Mouse (Mus musculus) heart, postnatal 10 days (tissue): Measurements from ENCODE around the gene Mfsd6. TPM values are rescaled to one million over a fixed set of nuclear protein-coding genes. Genes with fewer than 3 reads are reported as not detected.

Experiments
- DNase-seq, 2 experiments: peaks; one replicate each; pipeline ENCODE4 v3.0.0; 2021
- intact Hi-C: fragments of 180-260 bp; cut with DNase I; formaldehyde crosslinking; loops from one replicate; pipeline ENCODE4 v1.15.1; 2025
- total RNA-seq, 2 experiments: library from RNA; stranded (reverse); gene quantifications; 2 replicates each; pipeline ENCODE4 v1.2.3; 2021

Mfsd6 gene
- total RNA-seq, result 10 to 100 TPM; 16.6 to 18.2 TPM

- DNase-seq, result peak; percentile 57 to 65
- intact Hi-C loops, result loop anchor here (5.0 to 10.0 kb wide), 2 partner anchors 80 to 222 kb away; partner anchors contain the start of gene Nab1
These were observed at the start of gene Mfsd6 for GRCm38 (mm10) chr1:52727056-52727900. Gene Mfsd6 (minus strand): TSS chr1:52727462.

DNA sequence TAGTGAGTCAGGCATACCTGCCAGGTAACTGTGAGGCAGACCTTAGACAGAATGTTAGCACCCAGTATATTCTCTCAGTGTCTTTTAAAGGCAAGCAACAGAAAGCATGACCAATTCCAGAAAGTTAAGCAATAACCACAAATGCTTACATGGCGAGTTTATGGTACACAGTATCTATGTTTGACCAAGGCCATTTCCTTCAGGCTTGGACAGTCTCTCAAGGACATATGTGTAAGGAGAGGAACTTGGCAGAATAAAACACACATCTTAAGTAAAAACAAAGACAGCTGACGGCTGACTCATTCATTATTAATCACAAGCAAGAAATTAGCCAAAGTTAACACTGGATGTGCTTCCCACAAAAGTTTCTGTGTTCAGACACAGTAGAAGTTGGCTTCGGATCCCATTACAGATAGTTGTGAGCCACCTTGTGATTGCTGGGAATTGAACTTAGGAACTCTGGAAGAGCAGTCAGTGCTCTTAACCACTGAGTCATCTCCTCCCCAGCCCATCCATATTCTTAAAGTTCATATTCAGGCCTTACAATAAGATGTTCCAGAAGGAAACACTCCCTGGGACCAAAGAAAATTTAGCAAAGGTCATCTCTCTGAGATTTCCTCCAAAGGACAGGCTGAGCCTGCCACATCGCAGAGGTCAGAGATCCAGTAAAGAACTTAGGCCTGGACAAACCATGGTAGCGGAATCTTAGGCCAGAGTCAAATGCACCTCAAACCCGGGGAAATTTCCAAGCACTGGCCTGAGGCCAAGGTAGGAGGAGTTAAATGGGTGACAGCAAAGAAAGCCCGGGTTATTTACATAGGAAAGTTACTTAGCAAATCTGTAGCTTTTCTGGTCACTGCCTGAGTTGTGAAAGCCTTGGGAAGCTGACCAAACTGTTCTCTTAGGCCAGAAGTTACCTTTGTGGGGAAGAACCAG, 38.2 kb upstream of the Mfsd6 start:
- intact Hi-C loops, result no loop called here
- DNase-seq, result peak; percentile 14 to 15

- DNase-seq, result no peak
- intact Hi-C loops, result no loop called here
These were observed 36.9 kb upstream of the Mfsd6 start for GRCm38 (mm10) chr1:52763894-52764809.

DNA sequence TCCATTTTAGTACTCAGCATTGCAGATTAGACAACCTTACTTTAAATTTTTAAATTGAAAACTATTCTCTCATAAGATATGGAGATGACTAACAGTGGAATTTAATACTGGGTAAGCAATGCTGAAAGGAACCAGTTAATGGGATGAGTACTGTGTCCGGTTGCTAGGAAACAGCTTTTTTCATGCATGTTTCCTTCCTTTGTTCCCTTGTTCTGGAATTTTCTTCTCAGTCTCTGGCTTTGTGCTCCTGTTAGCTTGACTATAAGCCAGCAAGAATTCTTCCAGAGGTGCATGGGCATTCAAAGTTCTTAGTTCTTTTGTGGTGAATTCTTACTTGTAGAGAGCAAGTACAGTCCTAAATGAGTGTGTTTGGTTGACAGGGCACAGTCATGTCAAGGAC, 30.9 kb upstream of the Mfsd6 start:
- intact Hi-C loops, result loop anchor here (10.0 kb wide), 2 partner anchors 197 to 277 kb away; no protein-coding TSS in a partner anchor
- DNase-seq, result no peak

- intact Hi-C loops, result loop anchor here (5.0 to 10.0 kb wide), 3 partner anchors 103 to 280 kb away; no protein-coding TSS in a partner anchor
- no peak for DNase-seq
These were observed 27.1 kb upstream of the Mfsd6 start for GRCm38 (mm10) chr1:52754331-52754730.

DNA sequence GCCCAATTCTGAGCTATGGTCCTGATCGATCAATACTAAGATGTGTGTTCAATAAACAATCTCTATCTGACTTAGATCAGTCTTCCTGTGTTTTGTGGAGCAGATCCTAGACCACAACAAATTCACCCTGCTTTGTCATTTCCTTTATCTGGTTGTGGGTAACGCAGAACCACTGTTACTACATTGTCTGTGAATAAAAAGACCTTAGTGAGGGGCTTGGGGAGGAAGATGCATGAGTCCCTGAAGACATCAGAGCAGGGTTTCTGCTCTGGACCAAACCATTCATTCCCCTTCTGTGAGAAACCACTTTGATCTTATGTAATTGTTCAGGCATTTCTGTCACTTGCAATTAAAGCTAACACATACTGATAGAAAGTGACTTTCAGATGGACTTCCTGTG, 26.6 kb upstream of the Mfsd6 start:
- intact Hi-C loops, result loop anchor here (5.0 to 10.0 kb wide), 3 partner anchors 103 to 281 kb away; no protein-coding TSS in a partner anchor
- no peak for DNase-seq

DNA sequence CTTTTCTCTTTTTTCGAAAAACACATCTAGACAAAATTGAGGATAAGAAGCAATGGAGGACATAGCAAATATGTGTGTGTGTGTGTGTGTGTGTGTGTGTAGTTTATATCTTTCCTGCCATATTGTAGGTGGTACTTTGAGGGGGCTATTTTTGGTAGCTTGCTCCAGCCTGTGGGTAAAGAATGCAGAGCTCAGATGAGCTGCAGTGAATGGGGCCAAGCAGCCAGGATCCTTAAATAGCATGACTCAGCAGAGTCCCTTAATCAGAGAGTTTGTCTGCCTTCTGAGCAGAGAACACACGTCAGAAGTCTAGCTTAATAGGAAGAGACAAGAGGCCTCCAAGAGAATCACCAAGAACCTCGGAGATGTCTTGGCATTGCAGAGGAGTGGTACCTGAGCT, 25.4 kb upstream of the Mfsd6 start:
- intact Hi-C loops, result loop anchor here (5.0 to 10.0 kb wide), 3 partner anchors 105 to 282 kb away; no protein-coding TSS in a partner anchor
- peak; percentile 25 to 36 for DNase-seq

- DNase-seq, result no peak
- intact Hi-C loops, result loop anchor here (5.0 to 10.0 kb wide), 3 partner anchors 106 to 283 kb away; no protein-coding TSS in a partner anchor
These were observed 24.4 kb upstream of the Mfsd6 start for GRCm38 (mm10) chr1:52751634-52752033.

GRCm38 (mm10) chr1:52749978-52750377, 22.7 kb upstream of the Mfsd6 start:
- intact Hi-C loops, result loop anchor here (2.0 to 10.0 kb wide), 6 partner anchors 67 to 605 kb away; partner anchors contain the start of gene Inpp1
- DNase-seq, result no peak

DNA sequence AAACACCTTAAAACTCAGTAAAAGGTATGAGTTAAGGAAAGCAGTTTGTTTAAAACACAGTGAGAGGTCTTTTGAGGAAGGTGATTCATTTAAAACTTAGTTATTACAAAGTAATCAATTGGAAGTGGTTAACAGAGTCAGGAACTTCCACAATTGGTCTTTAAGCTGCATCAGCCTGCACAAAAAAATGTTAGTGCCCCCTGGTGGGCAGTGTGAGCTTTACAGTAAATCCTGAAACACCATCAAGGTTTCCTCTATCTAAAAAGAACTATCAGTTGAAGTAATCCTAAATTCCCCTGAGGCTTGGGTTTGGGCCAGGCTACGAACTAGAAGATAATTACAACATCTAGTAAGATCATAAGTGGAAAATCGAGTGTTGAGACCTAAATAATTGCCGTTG, 21.0 kb upstream of the Mfsd6 start:
- peak; percentile 64 to 80 for DNase-seq

GRCm38 (mm10) chr1:52742567-52742966, 15.3 kb upstream of the Mfsd6 start:
- DNase-seq, result no peak
- intact Hi-C loops, result loop anchor here (10.0 kb wide), 1 partner anchor 598 kb away; no protein-coding TSS in a partner anchor

More for the DNA sequence above, 21.0 kb upstream of the Mfsd6 start:
- intact Hi-C loops, result loop anchor here (1.0 to 10.0 kb wide), 4 partner anchors 69 to 603 kb away; partner anchors contain the start of gene Inpp1

- DNase-seq, result no peak
- intact Hi-C loops, result no loop called here
These were observed 6.9 kb upstream of the Mfsd6 start for GRCm38 (mm10) chr1:52734208-52734607.

DNA sequence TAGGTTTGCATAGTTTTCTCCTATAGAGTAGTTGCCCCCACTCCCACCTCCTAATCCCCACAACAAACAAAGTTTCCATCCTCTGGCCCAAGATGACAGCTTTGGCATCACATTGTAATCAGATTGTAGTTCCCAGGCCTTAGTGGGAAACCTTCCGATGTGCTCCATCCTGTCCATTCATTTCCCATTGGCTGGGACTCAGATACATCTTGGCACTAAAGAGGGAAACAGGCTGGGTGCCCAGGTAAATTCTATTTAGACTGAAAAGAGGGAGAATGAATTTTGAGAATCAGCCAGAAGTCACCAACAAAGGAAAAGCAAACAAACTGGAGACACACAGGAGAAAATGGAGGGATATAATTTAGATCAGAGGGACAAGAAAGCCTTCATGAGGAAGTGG, 3.0 kb upstream of the Mfsd6 start:
- intact Hi-C loops, result no loop called here
- DNase-seq, result no peak

DNA sequence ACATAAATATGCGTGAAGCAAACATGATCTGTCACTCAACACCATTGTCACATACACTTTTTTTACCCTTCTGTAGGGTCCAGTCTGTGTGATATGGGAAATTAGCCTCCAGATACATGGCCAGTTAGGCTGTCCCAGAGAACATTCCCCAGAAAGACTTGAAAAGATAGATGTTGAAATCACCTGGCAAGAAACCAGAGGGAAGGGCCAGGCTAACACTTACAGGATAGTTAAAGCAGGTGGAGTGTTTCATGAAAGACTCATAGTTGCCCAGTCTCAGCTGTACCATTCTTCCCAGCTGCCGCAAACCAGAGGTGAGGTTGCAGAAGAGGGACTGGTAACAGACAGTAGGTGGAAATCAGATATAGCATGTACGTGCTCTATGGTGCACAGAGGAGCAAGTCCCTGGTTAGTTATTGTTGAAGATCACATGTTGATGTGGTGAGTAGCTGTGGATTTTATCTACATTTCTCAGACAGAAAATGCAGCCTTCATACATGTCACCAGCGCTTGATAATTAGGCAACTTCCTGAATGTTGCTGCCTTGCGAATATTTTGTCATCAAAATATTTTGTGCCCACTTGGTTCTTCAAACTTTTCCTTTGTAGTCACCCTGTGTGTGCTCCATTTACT, 1.7 kb upstream of the Mfsd6 start:
- intact Hi-C loops, result loop anchor here (5.0 to 10.0 kb wide), 2 partner anchors 82 to 224 kb away; partner anchors contain the start of gene Nab1

GRCm38 (mm10) chr1:52726371-52727055, 749 bp downstream of the Mfsd6 start:
- DNase-seq, result peak; percentile 66 to 68
- intact Hi-C loops, result loop anchor here (5.0 to 10.0 kb wide), 2 partner anchors 79 to 222 kb away; partner anchors contain the start of gene Nab1

More for the DNA sequence above, 1.7 kb upstream of the Mfsd6 start:
- DNase-seq, result no peak

DNA sequence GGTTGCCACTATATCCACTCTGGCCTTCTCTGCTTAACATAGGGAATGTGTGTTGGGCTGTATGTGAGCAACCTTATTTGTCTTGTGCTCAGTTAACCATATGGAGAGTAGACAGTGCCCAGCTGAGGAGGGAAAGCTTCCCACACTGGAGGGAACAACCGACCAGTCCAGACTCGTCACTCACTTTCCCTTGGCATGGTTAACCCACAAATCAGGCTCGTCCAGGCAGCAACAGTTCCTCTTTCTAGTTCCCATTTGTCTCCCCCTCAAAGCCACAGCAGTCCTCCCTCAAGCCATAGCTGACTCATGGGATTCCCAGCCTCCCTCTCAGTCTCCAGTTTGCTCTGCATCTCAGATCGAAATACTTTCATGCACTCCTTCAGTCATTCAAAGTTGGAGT, 4.7 kb downstream of the Mfsd6 start:
- intact Hi-C loops, result loop anchor here (10.0 kb wide), 1 partner anchor 218 kb away; the partner anchor contains the start of gene Nab1
- DNase-seq, result peak; percentile 10 to 17

GRCm38 (mm10) chr1:52719096-52719495, 8.2 kb downstream of the Mfsd6 start:
- DNase-seq, result peak in 1 of 2 experiments; percentile 25
- intact Hi-C loops, result loop anchor here (5.0 kb wide), 1 partner anchor 37 kb away; no protein-coding TSS in a partner anchor
